Mouse (Mus musculus) cerebellum, adult 11 months (tissue): ENCODE data around the gene Stard13.
A peak's percentile ranks its signal among the peaks of the same experiment; 100 is the strongest.

Experiments used
- DNase-seq: peaks from one replicate; pipeline ENCODE4 v3.0.0; 2022

Stard13 gene

DNA sequence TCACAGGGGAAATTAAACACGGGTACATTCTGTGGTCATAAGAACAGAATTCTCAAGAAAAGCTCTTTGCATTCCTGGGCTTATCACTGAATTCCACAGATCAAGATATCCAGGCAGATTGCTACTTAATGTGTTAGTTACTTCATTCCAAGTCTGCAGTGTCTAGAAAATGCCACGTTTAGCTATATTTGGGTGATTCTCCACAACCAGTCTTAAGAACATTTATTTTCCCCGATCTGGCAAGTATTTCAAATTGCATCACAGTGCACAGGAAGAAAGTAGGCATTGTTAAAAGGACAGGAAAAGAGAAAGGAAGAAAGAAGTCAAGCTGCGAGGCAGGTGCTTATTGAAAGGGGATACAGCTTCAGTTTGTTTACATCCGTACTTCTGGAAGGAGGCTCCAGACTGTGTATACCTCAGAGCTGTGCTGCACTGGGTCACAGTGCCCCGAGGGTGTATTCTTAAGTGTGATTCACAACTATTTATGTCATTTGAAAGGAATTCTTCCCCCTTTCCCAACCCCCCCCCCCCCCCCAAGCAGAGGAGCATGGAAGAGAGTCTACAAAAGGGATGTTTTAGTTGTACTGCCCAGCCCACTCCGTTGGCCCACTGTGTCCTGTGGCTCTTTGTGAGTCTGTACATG lies 179.4 kb downstream of the Stard13 start:
- DNase-seq: no peak

DNA sequence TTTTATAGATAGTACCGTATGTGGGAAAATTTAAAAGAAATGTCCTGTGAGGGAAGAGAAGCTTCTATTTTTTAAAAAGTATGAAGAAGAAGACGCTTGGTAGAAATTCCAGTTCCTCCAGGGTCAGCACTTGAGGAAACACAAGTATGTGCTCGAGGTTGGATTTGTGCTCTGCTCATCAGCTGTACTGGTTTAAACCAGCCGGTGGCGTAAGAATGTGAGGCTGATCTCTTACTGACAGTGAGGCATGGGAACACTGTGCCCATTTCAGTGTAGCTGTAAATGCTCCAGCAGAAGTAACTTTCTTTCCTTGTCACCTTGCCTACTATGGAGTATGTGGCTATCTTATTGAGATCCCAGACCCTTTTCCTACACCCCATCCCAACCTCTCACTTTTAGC lies 180.4 kb downstream of the Stard13 start:
- DNase-seq: no peak

DNA sequence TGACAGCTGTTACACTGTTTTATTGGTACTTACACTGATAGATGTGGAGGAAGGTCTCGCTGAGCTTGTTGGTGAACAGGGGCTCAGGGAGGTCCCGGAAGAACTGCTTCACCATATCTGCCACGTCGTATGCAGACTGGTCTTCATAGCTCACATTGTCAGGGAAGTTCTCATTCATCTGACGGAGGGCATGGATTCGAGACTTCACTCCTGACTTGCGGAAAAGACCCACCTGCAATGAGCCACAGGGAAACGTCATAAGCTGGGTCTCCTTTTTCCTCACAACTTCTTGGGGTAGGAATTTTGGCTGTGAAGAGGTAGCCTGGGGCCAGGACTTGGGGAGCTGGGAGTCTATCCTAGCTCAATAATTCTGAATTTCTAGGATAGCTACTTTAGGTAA lies 181.3 kb downstream of the Stard13 start:
- no peak for DNase-seq

DNA sequence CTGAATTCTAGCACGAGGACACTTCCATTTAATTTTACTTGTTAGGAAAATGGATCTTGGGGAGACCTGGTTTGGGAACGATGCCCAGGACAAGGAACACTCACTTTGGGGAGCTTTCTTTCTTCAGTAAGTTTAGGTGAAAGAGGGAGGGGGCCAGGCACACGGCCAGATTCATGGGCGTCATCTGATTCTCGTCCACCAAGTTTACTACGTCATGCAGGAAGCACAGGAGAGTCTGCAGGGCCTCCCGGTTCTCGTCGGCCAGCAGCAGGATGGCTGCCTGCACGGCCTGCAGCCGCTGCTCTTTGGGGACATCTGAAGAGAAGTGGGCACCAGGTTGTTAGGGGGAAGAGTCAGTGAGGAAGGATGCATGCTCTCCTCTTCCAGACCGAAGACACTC lies 186.1 kb downstream of the Stard13 start:
- DNase-seq: no peak

DNA sequence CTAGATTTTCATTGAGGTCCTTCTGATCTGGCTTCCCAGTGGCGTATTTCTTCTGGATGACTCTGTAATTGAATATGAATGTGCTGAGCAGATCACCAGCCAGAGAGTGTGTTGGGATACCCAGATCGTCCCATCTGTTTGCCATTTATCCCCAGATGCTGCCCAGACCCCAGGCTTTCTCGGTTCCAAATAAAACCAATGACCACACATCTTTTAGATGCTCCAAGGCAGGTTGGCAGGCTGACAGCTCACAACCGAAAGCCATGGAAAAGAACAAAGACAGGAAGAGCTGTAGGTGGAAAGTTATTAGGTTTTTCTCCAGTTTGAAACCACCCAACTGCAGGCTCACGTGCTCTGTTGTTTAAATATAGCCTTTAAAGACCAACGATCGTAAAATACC lies 186.7 kb downstream of the Stard13 start:
- no peak for DNase-seq

DNA sequence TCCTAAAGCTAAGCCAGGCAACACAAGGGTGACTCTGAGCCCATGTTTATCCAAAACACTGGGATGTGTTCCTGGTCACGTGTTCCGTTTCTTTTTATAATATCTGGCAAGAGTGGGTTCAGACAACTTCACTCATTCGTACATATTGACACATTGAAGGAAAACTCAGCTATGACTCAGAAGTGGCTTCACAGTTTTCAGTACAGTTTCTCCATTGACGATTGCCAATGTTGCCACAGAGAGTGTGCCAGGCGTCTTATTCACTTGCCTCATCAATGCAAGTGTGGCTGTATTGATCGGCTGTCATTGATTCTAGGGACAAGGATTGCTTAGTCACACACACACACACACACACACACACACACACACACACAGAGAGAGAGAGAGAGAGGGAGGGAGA lies 187.5 kb downstream of the Stard13 start:
- DNase-seq: no peak

DNA sequence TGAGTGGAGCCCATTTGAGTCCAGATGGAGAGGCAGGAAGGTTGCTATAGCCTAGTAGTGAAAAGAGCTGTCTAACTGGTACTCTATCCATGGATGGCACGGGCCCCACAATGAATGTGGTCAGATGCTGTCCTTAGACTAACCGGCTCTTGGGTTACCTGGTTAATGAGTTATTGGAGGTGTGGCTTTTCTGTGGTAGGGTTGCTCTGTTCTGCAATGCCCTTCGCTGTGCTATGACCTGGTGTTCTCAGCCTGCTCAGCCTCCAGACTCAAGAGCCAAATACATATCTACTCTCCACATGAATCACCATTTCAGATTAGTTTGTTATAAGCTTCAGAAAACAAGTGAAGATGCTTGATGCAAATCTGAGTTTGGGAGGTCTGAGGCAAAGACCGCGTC lies 190.7 kb downstream of the Stard13 start:
- DNase-seq: no peak

DNA sequence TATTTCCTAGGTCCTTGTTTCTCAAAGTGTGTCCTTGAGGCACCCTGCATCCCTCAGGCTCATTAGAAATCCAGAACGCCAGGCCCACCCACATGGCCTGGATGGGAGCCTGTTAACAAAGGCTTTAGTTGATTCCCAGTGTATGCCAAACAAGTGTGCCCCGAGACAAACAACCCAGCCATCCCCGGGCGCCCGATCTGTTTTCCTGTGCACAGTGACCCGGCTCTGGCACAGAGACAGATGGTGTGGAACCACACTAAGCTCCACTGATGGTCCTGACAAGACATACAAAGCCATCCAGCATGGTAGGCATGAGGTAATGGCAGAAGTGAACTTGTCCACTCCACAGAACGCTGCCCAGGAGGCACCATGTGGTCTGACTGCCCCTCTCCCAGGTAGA lies 195.8 kb downstream of the Stard13 start:
- no peak for DNase-seq

DNA sequence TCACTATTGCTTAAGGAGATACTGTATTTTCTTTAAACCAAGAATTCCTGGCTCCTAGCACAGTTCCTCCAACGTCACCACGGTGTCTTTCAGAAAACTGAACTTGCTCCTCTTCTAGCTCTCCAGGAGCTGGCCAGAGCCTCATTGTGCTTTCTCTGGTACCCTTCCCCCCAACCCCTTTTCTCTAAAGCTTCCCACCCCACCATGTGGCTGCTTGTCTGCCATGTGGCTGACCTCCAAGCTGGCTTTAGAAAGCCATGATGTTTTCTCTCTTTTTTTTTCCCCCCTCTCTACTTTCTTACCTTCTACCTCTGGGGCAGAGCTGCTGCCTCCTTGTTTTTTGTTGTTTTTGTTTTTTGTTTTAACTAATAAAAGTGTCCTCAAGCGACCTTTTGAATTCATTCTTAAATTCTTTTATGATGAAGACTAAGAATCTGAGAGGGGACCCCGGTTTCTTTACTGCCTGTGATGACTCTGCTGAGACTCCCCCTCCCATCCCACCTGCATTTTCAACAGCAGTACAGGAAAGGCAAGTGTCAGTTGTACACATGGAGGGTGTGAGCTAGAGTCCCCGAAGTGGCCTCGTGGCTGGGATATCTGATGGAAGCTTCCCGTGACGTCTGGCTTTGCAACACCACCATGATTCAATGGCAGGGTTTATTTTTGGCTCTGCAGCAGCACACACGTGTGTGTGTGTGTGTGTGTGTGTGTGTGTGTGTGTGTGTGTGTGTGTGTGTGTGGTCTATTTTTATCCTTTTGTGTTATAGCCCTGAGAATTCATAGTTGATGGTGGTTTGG lies 198.7 kb downstream of the Stard13 start:
- DNase-seq: no peak

DNA sequence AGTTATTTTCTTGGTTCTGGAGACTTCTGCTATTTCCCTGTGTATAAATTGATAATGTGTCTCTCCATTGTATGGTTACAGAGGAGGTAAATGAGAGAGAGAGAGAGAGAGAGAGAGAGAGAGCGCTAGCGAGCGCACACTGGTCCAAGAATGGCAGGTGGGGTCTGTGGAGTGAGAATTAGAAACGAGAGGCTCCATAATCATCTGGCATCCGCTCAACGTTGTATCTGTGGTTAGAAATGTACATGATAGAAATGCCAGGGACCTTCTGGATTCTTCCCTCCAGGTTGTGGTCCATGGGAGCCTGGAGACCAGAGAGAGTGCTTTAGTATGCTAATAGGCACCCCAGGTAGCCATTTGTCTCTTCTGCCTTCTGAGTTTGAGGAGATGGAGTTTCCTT lies 204.7 kb downstream of the Stard13 start:
- DNase-seq: no peak

DNA sequence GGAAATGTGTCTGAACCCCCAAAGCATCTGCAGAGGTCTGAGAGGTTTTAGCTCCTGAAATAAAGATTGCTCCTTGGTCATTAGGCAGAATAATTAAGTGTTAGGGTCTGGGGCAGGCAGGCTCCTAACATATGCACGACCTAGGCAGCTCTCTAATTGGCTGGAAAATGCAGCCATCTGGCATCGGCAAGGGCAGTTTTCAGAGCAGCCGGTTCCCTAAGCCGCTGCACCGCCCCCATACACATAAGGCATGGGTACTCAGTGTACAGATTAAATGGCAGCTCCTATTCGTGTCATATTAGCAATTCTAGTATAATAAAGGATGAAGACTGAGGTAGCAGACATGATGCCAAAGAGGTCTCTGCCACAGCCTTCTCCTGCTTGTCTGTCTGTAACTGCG lies 206.5 kb downstream of the Stard13 start:
- no peak for DNase-seq

DNA sequence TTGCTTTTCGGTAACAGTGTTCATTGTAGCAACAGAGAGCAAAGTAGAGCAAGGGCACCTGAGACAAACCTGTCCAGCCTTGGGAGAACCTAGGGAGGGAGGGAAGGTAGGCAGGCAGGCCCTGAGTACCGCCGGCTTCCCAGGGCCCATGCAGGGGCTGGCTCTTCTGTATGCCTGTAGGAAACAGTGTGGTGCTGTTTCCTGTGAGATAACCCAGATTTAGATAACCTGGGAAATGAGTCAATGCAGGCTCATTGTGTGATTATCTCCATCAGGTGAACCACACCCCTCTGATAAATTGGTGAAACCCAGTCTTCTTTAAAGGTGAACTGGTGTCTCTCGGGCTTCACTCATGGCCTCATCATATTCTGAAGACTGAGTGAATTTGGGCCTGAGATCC lies 207.6 kb downstream of the Stard13 start:
- no peak for DNase-seq

DNA sequence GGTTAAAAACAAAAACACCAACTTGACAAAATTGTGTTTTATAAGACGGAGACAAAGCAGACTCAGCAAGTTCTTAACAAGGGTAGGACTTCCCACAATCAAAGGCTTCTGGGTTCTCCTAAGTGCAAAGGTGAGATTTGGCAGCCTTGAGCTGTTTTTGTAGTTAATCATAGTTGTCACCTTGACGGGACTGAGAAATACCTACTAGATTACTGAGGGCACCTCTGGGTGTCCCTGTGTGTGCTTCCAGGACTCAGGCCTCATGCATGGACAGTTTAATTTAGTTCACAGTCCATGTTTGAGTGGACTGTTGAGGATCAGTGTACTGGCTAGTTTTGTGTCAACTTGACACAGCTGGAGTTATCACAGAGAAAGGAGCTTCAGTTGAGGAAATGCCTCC lies 209.2 kb downstream of the Stard13 start:
- no peak for DNase-seq

DNA sequence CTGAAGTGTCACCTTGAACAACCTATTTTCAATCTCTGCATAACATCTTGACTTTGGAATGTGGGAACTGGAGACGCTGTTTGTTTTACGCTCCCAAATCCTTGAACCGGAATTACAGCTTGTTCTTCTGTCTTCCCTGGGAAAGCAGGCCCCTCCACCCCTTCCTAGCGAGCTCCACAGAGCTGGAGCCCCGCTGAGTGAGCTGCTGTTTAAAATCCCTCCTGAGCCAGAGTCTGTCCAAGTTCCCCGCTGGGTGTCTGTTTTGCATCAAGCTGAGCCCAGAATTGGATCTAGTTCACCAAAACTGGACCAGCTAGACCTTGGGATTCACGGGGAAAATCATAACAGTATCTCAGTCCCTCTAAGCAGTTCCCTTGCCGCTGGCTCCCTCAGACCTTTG lies 210.2 kb downstream of the Stard13 start:
- DNase-seq: peak; percentile 71

DNA sequence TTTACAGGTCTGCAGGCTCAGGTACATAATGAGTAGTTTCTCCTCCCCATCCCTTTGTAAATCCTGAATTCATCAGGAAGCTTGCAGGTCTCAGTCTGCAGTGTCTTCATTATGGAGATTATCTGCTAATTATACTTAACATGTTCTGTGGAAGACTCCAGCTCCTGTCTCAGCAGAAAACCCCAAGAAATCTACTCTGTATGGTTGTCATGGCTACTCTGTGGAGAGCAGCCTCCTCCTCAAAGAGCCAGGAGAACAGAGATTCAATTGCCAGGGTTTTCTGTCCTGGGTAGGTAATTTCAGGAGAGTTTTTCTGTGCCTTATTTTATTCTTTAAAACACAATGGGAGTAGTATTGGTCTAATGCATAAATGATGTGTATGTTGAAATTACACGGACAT lies 210.7 kb downstream of the Stard13 start:
- DNase-seq: no peak

DNA sequence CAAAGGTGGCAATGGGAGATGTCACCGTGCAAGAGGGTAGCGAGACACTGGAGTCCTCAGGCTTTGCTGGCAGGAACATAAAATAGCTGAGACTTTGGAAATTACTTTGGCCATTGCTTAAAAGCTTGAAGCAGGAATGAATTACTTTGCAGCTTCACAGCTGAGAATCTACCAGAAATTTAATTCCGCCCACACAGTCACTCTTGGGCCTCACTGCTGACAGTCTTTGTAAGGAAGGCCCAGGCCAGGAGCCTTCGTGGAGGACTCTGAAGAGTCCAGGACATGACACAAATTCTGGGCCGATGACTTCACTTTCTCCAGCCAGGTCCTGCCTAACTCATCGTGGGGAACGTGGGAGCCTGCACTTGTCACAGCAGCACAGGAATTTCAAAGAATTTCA lies 211.6 kb downstream of the Stard13 start:
- no peak for DNase-seq

DNA sequence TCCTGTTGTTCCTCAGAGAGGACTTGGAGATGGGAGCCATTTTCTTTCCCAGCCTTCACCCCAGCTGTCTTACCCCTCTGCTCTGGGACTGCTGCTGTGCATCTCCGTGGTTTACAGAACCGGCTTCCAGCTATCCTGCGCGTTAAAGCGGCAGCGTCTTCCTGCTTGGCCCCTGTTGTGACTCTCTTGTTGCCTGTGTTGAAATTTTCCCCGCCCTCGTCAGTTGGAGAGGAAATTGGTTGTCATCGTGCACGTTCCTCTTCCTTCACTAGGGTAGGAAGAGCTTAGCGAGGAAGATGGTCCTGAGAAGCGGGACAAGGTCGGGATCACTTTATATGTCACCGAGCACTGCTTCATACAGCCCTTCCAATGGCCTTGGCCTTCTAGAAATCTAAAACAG lies 212.8 kb downstream of the Stard13 start:
- DNase-seq: no peak

DNA sequence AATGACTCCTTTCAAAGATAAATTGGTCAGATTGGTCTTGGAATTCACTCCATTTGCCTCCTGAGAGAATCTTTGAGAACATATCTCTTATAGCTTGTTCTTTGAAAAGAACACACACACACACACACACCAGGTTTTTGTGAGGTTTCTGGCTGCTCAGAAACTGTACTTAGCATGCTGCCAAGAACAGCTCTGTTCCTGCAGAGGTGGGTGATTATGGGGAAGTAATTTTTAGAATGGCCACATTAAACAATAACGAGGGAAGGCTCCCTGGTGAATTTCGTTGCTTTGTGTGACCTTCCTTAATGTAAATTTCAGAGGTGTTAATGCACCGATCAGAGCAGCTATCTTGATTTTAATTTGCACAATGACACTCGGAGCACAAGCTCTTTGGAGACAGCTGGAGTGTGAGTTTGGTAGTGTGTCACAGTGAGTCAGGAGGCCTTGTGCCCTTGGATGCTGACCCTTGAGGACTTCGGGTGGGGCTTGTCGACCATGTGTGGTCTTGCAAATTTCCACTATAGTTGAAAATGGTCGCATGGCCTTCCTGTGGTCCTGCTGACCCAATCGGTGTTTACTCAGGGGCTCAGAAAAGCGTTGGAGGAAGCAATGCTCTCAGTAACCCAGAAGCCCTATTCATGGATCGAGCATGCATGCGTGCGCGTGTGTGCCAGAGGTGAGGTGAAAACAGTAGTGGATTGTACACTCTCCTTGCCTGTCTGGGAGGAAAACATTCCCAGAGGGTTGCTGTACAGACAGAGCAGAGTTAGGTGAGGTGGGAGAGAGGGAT lies 213.4 kb downstream of the Stard13 start:
- DNase-seq: no peak

DNA sequence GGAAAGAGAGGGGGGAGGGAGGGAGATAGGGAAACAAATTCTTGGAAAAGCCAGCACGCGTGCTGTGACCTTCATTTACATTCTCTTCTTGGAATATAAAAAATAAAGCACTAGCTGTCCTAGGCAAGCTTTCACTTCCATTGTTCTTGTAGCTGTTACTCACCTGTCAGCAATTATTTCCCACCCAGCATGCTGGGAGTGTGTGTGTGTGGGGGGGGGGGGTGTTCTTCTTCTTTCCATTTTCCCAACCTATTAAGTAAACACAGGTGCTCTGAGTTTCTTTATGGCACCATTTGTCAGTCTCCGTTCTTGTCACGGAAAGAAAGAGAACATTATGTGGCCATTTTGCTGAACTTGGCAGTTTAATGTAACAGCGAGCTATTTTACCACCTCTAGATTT lies 214.7 kb downstream of the Stard13 start:
- no peak for DNase-seq

DNA sequence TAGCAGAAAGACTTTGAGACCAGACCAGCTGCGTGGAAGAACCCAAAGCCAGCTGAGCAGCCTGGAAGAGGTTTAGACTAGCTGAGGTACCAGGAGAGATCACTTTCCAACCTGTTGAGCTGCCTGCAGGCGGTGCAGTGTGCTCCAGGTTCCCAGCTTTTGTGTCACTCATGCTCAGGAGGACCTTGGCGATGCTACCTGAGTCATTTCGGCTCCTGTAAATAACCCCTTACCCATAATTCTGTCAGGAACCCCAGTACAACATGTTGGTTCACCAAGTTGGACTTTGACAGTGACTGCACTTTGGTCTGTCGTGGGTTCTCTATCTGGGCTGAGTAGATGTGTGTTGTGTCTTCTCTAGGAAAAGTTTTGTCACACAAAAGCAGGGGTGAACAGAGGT lies 215.2 kb downstream of the Stard13 start:
- no peak for DNase-seq

DNA sequence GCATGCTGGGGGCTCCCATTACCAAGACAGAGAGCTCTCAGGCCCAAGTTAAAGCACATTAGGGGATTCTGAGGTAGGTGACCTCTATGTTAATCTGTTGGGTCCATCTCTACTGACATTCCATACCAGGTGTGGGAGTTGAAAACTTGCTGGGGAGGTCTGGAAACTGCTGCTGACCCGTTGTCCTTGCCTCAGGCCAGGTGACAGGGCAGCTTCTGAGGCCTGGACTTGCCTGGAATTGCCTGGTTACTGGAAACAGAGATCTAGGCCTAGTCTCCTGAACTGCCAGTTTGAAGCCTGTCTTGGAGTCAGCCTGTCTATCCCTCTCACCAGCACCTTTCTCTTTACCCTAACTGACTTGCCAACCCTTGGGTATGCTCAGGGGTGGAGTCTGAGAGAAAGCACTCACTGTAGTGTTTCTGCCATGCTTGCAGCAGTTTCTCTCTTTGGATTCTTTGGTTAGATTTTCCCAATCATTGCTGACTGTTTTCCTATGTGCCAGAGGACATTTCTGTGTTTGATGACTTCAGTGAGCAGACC lies 229.3 kb downstream of the Stard13 start:
- no peak for DNase-seq

DNA sequence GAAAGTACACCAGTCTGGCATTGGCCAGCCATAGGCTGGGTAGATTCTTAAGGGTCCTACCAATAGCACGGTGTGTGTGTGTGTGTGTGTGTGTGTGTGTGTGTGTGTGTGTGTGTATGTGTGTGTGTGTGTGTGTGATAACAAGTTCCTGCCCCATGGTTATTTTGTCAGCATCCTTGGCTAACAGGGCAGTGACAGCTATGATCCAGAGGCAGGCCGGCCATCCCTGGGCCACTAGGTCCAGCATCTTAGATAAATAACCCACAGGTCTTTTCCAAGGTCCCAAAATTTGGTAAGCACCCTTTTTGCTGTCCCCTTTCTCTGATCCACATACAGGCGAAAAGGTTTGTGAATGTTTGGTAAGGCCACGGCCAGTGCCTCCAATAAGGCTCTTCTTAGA lies 231.6 kb downstream of the Stard13 start:
- no peak for DNase-seq

DNA sequence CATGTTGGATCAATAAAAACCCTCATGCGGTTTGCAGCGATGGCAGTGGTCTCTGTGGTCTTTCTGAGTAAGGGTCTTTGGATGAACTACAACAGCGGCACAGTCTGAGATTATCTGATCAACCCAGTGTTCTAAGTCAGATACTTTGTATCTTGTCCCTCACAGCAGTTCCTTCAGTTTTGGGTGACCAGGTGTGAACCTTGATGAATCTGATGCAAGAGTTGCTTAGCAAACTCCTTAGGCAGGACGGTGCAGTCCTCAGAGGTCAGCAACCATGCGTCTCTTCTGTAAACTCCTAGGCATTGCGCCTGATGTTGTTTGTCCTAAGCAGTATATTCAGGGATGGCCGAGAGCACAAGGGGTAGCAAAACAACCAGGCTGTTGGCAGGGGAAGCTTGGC lies 232.5 kb downstream of the Stard13 start:
- no peak for DNase-seq

DNA sequence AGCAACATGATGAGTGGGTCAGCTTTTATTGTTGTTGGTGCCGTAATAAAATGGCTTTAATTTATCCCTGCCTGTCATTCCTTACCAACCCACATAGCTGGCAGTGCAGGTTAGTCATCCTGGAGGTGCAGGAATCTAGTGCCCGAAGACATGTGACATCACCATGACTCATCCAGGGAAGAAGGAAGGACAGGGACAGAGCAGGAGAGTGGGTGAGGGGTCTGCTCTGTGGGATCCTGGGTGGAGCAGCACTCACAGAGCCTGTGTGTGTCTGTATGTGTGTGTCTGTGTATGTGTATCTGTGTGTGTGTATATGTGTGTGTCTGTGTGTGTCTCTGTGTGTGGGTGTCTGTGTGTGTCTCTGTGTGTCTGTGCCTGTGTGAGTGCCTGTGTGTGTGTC lies 237.1 kb downstream of the Stard13 start:
- DNase-seq: no peak
